Mouse (Mus musculus): ENCODE results near the gene Ap2s1. TPM values are rescaled to one million over a fixed set of nuclear protein-coding genes. Genes with fewer than 3 reads are reported as not detected.

The Ap2s1 gene
- polyA plus RNA-seq, 1 experiment: 454 TPM

- H3K4me3 ChIP-seq (replicated peaks; ENCODE audit: insufficient read depth, low read depth, low read length): no peak overlapping the region
- H3K27me3 ChIP-seq (ENCODE audit: control insufficient read depth, insufficient read depth, low read length): no peaks in the 10 kb centered on the region
- no peak overlapping the region for H3K27ac ChIP-seq (ENCODE audit: insufficient read depth, low read length)
- TF ChIP-seq CTCF (IDR thresholded peaks at IDR 0.05; ENCODE audit: borderline replicate concordance, insufficient read depth, low read depth, low read length) (no peak), POLR2A (IDR thresholded peaks at IDR 0.05; ENCODE audit: borderline replicate concordance, insufficient read depth, low read length) (no peak)
- no peak for DNase-seq
- 41% methylated on average over 8 of the region's 8 CpGs for WGBS
- no peaks in the 10 kb centered on the region for H3K4me1 ChIP-seq (ENCODE audit: control insufficient read depth, insufficient read depth, low read length)
Observed at GRCm38 (mm10) chr7:16785541-16786083, 47.4 kb downstream of the Ap2s1 start.

GRCm38 (mm10) chr7:16792316-16792715, 54.1 kb downstream of the Ap2s1 start:
- no peak for DNase-seq
- Histone ChIP-seq H3K27me3 (ENCODE audit: control insufficient read depth, insufficient read depth, low read length) (no peaks in the 10 kb centered on the region), H3K4me1 (ENCODE audit: control insufficient read depth, insufficient read depth, low read length) (no peaks in the 10 kb centered on the region), H3K4me3 (replicated peaks; ENCODE audit: insufficient read depth, low read depth, low read length) (no peak overlapping the region), H3K27ac (ENCODE audit: insufficient read depth, low read length) (no peak overlapping the region)
- TF ChIP-seq CTCF (IDR thresholded peaks at IDR 0.05; ENCODE audit: borderline replicate concordance, insufficient read depth, low read depth, low read length) (no peak), POLR2A (IDR thresholded peaks at IDR 0.05; ENCODE audit: borderline replicate concordance, insufficient read depth, low read length) (no peak)
- 77% methylated on average over 5 of the region's 5 CpGs for WGBS

GRCm38 (mm10) chr7:16793010-16793725, 55.0 kb downstream of the Ap2s1 start:
- DNase-seq: no peak

GRCm38 (mm10) chr7:16794886-16795285, 56.7 kb downstream of the Ap2s1 start:
- Histone ChIP-seq H3K27ac (ENCODE audit: insufficient read depth, low read length) (no peak overlapping the region), H3K27me3 (ENCODE audit: control insufficient read depth, insufficient read depth, low read length) (no peaks in the 10 kb centered on the region), H3K4me1 (ENCODE audit: control insufficient read depth, insufficient read depth, low read length) (no peaks in the 10 kb centered on the region), H3K4me3 (replicated peaks; ENCODE audit: insufficient read depth, low read depth, low read length) (no peak overlapping the region)
- DNase-seq: no peak
- WGBS: 92% methylated on average over 5 of the region's 5 CpGs
- no peak for TF ChIP-seq CTCF (IDR thresholded peaks at IDR 0.05; ENCODE audit: borderline replicate concordance, insufficient read depth, low read depth, low read length)
- no peak for TF ChIP-seq POLR2A (IDR thresholded peaks at IDR 0.05; ENCODE audit: borderline replicate concordance, insufficient read depth, low read length)

More at GRCm38 (mm10) chr7:16793010-16793725, 55.0 kb downstream of the Ap2s1 start:
- no peak overlapping the region for H3K4me3 ChIP-seq (replicated peaks; ENCODE audit: insufficient read depth, low read depth, low read length)
- H3K27me3 ChIP-seq (ENCODE audit: control insufficient read depth, insufficient read depth, low read length): no peaks in the 10 kb centered on the region
- TF ChIP-seq CTCF (IDR thresholded peaks at IDR 0.05; ENCODE audit: borderline replicate concordance, insufficient read depth, low read depth, low read length) (no peak), POLR2A (IDR thresholded peaks at IDR 0.05; ENCODE audit: borderline replicate concordance, insufficient read depth, low read length) (no peak)
- no peak overlapping the region for H3K27ac ChIP-seq (ENCODE audit: insufficient read depth, low read length)
- no peaks in the 10 kb centered on the region for H3K4me1 ChIP-seq (ENCODE audit: control insufficient read depth, insufficient read depth, low read length)
- 93% methylated on average over 19 of the region's 19 CpGs for WGBS

Other genes starting within 250 kb of the Ap2s1 start
- gene Arhgap35, start 123.4 kb upstream of the Ap2s1 start, polyA plus RNA-seq (2012; rRNA removed): 52.0 and 55.3 TPM in 2 replicates
- 0.08 TPM in 1 of 2 replicates, not detected in the other for gene Ceacam15, start 62.7 kb upstream of the Ap2s1 start, polyA plus RNA-seq (2012; rRNA removed)
- gene Ceacam9, start 16.5 kb upstream of the Ap2s1 start, polyA plus RNA-seq (2012; rRNA removed): not detected in 2 replicates
- 3.5 and 4.0 TPM in 2 replicates for gene Slc1a5, start 42.9 kb downstream of the Ap2s1 start, polyA plus RNA-seq (2012; rRNA removed)
- 158 and 160 TPM in 2 replicates for gene Strn4, start 77.5 kb downstream of the Ap2s1 start, polyA plus RNA-seq (2012; rRNA removed)
- gene Fkrp, start 78.3 kb downstream of the Ap2s1 start, polyA plus RNA-seq (2012; rRNA removed): 38.6 and 38.9 TPM in 2 replicates
- gene Prkd2, start 104.5 kb downstream of the Ap2s1 start, polyA plus RNA-seq (2012; rRNA removed): 6.5 and 7.5 TPM in 2 replicates
- 60.8 and 68.2 TPM in 2 replicates for gene Dact3, start 136.9 kb downstream of the Ap2s1 start, polyA plus RNA-seq (2012; rRNA removed)
- 10.0 and 14.0 TPM in 2 replicates for gene Gng8, start 153.4 kb downstream of the Ap2s1 start, polyA plus RNA-seq (2012; rRNA removed)
- gene Ptgir, start 168.1 kb downstream of the Ap2s1 start, polyA plus RNA-seq (2012; rRNA removed): 0.11 TPM in 2 replicates
- gene Calm3, start 185.7 kb downstream of the Ap2s1 start, polyA plus RNA-seq (2012; rRNA removed): 1,355 and 1,504 TPM in 2 replicates
- 135 and 136 TPM in 2 replicates for gene Pnmal2, start 206.3 kb downstream of the Ap2s1 start, polyA plus RNA-seq (2012; rRNA removed)
- gene Pnmal1, start 221.3 kb downstream of the Ap2s1 start, polyA plus RNA-seq (2012; rRNA removed): 27.4 and 29.9 TPM in 2 replicates
- gene Gm42372, start 244.7 kb downstream of the Ap2s1 start, polyA plus RNA-seq (2012; rRNA removed): 33.2 and 34.4 TPM in 2 replicates